Mouse (Mus musculus): ENCODE measurements at regions not wholly inside any gene's neighbourhood (a gene's known extent, or its start where the extent isn't known, plus 50 kb on each side); places are given as distances from the start of the nearest gene placed in this dataset.

- no peak for TF ChIP-seq CTCF (conservative IDR thresholded peaks at IDR 0.05; ENCODE audit: insufficient read depth, insufficient read length, low read depth, low read length)
- no peak for TF ChIP-seq POLR2A (IDR thresholded peaks at IDR 0.05; ENCODE audit: low read depth, low read length)
Observed at GRCm38 (mm10) chr4:87475537-87475936, 245.3 kb upstream of the Slc24a2 start.
